Mouse (Mus musculus): ENCODE measurements around the gene Polr2f.

The Polr2f gene

GRCm38 (mm10) chr15:79122119-79122518 lies 18.7 kb upstream of the Polr2f start:
- no peak for DNase-seq (ENCODE audit: low spot score)

- no peak for DNase-seq (ENCODE audit: low spot score)
Measured at GRCm38 (mm10) chr15:79122546-79122945, 18.3 kb upstream of the Polr2f start.

GRCm38 (mm10) chr15:79123751-79124150 lies 17.1 kb upstream of the Polr2f start:
- no peak for DNase-seq (ENCODE audit: low spot score)

GRCm38 (mm10) chr15:79124331-79124875 lies 16.4 kb upstream of the Polr2f start:
- no peak for DNase-seq (ENCODE audit: low spot score)

GRCm38 (mm10) chr15:79126217-79126932 lies 14.4 kb upstream of the Polr2f start:
- no peak for DNase-seq (ENCODE audit: low spot score)

GRCm38 (mm10) chr15:79127101-79127500 lies 13.7 kb upstream of the Polr2f start:
- no peak for DNase-seq (ENCODE audit: low spot score)

- no peak for DNase-seq (ENCODE audit: low spot score)
Measured at GRCm38 (mm10) chr15:79128208-79128607, 12.6 kb upstream of the Polr2f start.

GRCm38 (mm10) chr15:79129311-79129710 lies 11.5 kb upstream of the Polr2f start:
- no peak for DNase-seq (ENCODE audit: low spot score)

- DNase-seq (ENCODE audit: low spot score) = no peak
Measured at GRCm38 (mm10) chr15:79130782-79131181, 10.0 kb upstream of the Polr2f start.

GRCm38 (mm10) chr15:79131442-79131841 lies 9.4 kb upstream of the Polr2f start:
- no peak for DNase-seq (ENCODE audit: low spot score)

GRCm38 (mm10) chr15:79133191-79133661 lies 7.6 kb upstream of the Polr2f start:
- no peak for DNase-seq (ENCODE audit: low spot score)

- no peak for DNase-seq (ENCODE audit: low spot score)
Measured at GRCm38 (mm10) chr15:79134496-79135270, 6.1 kb upstream of the Polr2f start.

GRCm38 (mm10) chr15:79135332-79135731 lies 5.5 kb upstream of the Polr2f start:
- no peak for DNase-seq (ENCODE audit: low spot score)

- no peak for DNase-seq (ENCODE audit: low spot score)
Measured at GRCm38 (mm10) chr15:79135783-79136575, 4.8 kb upstream of the Polr2f start.

GRCm38 (mm10) chr15:79139640-79140039 lies 1.2 kb upstream of the Polr2f start:
- DNase-seq (ENCODE audit: low spot score) = no peak

- no peak for DNase-seq (ENCODE audit: low spot score)
Measured at GRCm38 (mm10) chr15:79141566-79141917, 733 bp downstream of the Polr2f start.

GRCm38 (mm10) chr15:79143316-79143715 lies 2.5 kb downstream of the Polr2f start:
- no peak for DNase-seq (ENCODE audit: low spot score)

GRCm38 (mm10) chr15:79144021-79144420 lies 3.2 kb downstream of the Polr2f start:
- no peak for DNase-seq (ENCODE audit: low spot score)

GRCm38 (mm10) chr15:79145522-79145921 lies 4.7 kb downstream of the Polr2f start:
- DNase-seq (ENCODE audit: low spot score) = no peak

- DNase-seq (ENCODE audit: low spot score) = peak; percentile 66
Measured at GRCm38 (mm10) chr15:79148533-79148932, 7.7 kb downstream of the Polr2f start.

- no peak for DNase-seq (ENCODE audit: low spot score)
Measured at GRCm38 (mm10) chr15:79151881-79152280, 11.1 kb downstream of the Polr2f start.

GRCm38 (mm10) chr15:79152709-79153108 lies 11.9 kb downstream of the Polr2f start:
- no peak for DNase-seq (ENCODE audit: low spot score)
